In genomic region chr2:172579221-172579620, GRCm38 (mm10) we compare ENCODE assay signal across 9 mouse cellular contexts. TPM values are rescaled to one million over a fixed set of nuclear protein-coding genes. Genes with fewer than 3 reads are reported as not detected.
DNase-seq lines count a peak whose midpoint lies in the region; ATAC-seq lines count a peak whose summit lies in the region.
"Had no signal": no experiment of that assay in that cellular context is flagged by ENCODE, and none has a peak within 500 bp of the region (broad histone marks: within the 10 kb centered on the region; RNA-seq: fewer than 3 reads in every experiment).

No protein-coding gene starts in this region.

- intact Hi-C loops in heart, postnatal 10 days (cut with DNase I), result no loop called here

- no peaks in the 10 kb centered on the region for H3K36me3 ChIP-seq in liver, embryonic 11.5 days (ENCODE audit: control insufficient read depth, insufficient read depth, low read length)

- H3K4me3 ChIP-seq in liver, embryonic 11.5 days (ENCODE audit: low read depth, low read length), result no peak overlapping the region

- no peak for ATAC-seq in frontal cortex, adult (ENCODE audit: low TSS enrichment)
- no peak for ATAC-seq in liver, embryonic 11.5 days (replicated peaks; ENCODE audit: low FRiP score)

- DNase-seq in frontal cortex, postnatal 14 days (ENCODE audit: low spot score in 2 of 2), result peak; percentile 10 to 22
- DNase-seq in right cerebral cortex, postnatal 10 days (ENCODE audit: low spot score in 2 of 2), result peak; percentile 73 to 74
- no peak for DNase-seq in right cerebral cortex, postnatal 25 days
- peak; percentile 69 to 78 for DNase-seq in heart, postnatal 10 days
- DNase-seq in right cerebral cortex, postnatal 4 days, result peak; percentile 62
- DNase-seq in ovary, postnatal 36 days (ENCODE audit: low spot score), result no peak
- DNase-seq in liver, embryonic 11.5 days (ENCODE audit: low spot score), result no peak

- H3K27me3 ChIP-seq in liver, embryonic 11.5 days (replicated peaks; ENCODE audit: control insufficient read depth, insufficient read depth, low read length), result no peaks in the 10 kb centered on the region; the same call in 1 of the 2 replicates

- H3K27ac ChIP-seq in liver, embryonic 11.5 days (ENCODE audit: low read depth, low read length), result no peak overlapping the region

- H3K4me2 ChIP-seq in liver, embryonic 11.5 days, result no peak overlapping the region

- WGBS in liver, embryonic 11.5 days, result 80% methylated on average over 5 of the region's 5 CpGs

- no peaks in the 10 kb centered on the region for H3K4me1 ChIP-seq in liver, embryonic 11.5 days (replicated peaks; ENCODE audit: control insufficient read depth, insufficient read depth, low read length)

- no peaks in the 10 kb centered on the region for H3K9me3 ChIP-seq in liver, embryonic 11.5 days (ENCODE audit: control insufficient read depth, low read length)

- no peak overlapping the region for H3K9ac ChIP-seq in liver, embryonic 11.5 days (ENCODE audit: low read depth, low read length)

RNA-seq across cellular contexts. Expression of gene Tfap2c, which starts 29.8 kb away (rescaled TPM):
- total RNA-seq in heart, postnatal 10 days (2021), result not detected
- 0.30 and 0.33 TPM in 2 replicates for polyA plus RNA-seq in liver, embryonic 11.5 days (2014; fragmentation: Nextera tagmentation; extraction: Ambion mirVana)
- total RNA-seq: megakaryocyte-erythroid progenitor cell, adult 5-6 weeks had no signal

Comparison
In these comparisons a context has a peak if more than half of its experiments do, and no peak if none do; other contexts are left out.
1. DNase-seq: peak in frontal cortex, postnatal 14 days (2 of 2), right cerebral cortex, postnatal 10 days (2 of 2), heart, postnatal 10 days (2 of 2) and right cerebral cortex, postnatal 4 days (single experiment); none in right cerebral cortex, postnatal 25 days (single experiment), ovary, postnatal 36 days (single experiment) and liver, embryonic 11.5 days (single experiment).